9 mouse cellular contexts compared by ENCODE assay signal in the genomic region with DNA sequence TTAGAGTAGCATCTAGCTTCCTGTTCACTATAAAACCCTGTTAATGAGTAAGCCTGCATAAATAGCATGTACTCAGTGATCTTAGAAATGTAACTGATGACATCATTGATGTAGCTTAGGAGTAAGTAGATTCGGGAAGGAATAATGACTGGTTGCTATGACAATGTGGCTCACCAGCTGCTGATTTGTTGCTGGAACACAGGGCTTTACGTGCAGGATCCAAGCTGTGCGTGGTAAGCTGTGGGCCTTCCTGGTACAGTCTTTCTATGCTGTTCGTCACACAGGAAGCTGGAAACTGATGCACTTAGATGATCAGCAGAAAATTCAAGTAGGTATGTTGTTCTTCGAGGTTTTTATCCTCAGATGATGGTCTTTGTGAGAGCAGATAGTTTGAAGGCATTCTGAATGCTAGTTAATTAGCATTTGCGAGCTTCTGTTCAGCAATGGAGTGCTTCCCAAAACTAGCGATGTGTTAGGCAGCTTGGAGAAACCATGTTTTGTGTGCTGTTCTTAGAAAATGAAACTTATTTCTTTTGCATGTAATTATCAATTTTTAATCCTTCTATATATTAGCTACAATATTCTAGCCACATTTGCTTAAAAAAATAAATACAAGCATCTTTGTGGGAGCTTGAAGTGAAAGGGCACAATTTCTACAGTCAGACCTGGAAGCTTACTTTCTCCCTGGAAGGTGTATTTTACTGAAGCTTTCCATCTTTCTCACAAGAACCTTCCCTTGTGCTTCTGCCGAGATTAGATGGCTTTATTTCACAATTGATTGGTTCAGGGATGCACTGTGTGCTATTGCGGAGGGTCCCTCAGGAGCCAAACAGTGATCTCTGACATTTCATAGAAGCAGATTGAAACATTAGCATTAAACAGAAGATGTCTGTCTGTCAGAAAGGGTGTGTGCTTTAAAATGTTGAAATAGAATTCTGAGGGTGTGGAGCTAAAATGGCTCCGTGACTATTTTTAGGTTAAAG. TPM values are rescaled to one million over a fixed set of nuclear protein-coding genes. Genes with fewer than 3 reads are reported as not detected.
DNase-seq lines count a peak whose midpoint lies in the region; ATAC-seq and TF ChIP-seq lines count a peak whose summit lies in the region.
"Had no signal": no experiment of that assay in that cellular context is flagged by ENCODE, and none has a peak within 500 bp of the region (broad histone marks: within the 10 kb centered on the region; RNA-seq: fewer than 3 reads in every experiment).

No protein-coding gene starts in this region.

- no peak overlapping the region for H3K9ac ChIP-seq in embryonic facial prominence, embryonic 14.5 days (ENCODE audit: low read depth, low read length)
- H3K9ac ChIP-seq in intestine, embryonic 15.5 days, result no peak overlapping the region
- H3K9ac ChIP-seq in midbrain, embryonic 14.5 days (replicated peaks; ENCODE audit: low read length), result peak overlapping the region; percentile 38
- H3K9ac ChIP-seq in heart, adult 2 months (ENCODE audit: low read depth, low read length), result no peak overlapping the region
- H3K9ac ChIP-seq in kidney, embryonic 16.5 days (replicated peaks; ENCODE audit: low read length), result no peak overlapping the region
- H3K9ac ChIP-seq in liver, embryonic 12.5 days, result no peak overlapping the region
- H3K9ac ChIP-seq: limb, embryonic 13.5 days had no signal

- peaks cover 3% of the 10 kb centered on the region; the same call in 1 of the 2 replicates for H3K9me3 ChIP-seq in embryonic facial prominence, embryonic 14.5 days (ENCODE audit: control insufficient read depth, low read length)
- H3K9me3 ChIP-seq in intestine, embryonic 15.5 days, result no peaks in the 10 kb centered on the region
- H3K9me3 ChIP-seq in midbrain, embryonic 14.5 days (ENCODE audit: control insufficient read depth, low read length), result no peaks in the 10 kb centered on the region
- 0 out of 2 replicates have a peak, but pooled peaks cover 3% of the 10 kb centered on the region for H3K9me3 ChIP-seq in kidney, embryonic 16.5 days (ENCODE audit: low read length)
- H3K9me3 ChIP-seq in liver, embryonic 12.5 days (replicated peaks), result no peaks in the 10 kb centered on the region

- TF ChIP-seq EP300 in heart, adult 2 months (IDR thresholded peaks at IDR 0.05; ENCODE audit: insufficient read depth, low read depth, low read length), result no peak

- H3K79me2 ChIP-seq in heart, adult 2 months (replicated peaks; ENCODE audit: control insufficient read depth, insufficient read depth, low read length), result no peaks in the 10 kb centered on the region

- peaks cover 4% of the 10 kb centered on the region; the same call in 1 of the 2 replicates for H3K36me3 ChIP-seq in embryonic facial prominence, embryonic 14.5 days (ENCODE audit: control insufficient read depth, insufficient read depth, low read length)
- H3K36me3 ChIP-seq in intestine, embryonic 15.5 days, result 0 out of 2 replicates have a peak, but pooled peaks cover 3% of the 10 kb centered on the region
- H3K36me3 ChIP-seq in midbrain, embryonic 14.5 days (ENCODE audit: control insufficient read depth, insufficient read depth, low read length), result peaks cover 4% of the 10 kb centered on the region; the same call in 1 of the 2 replicates
- no peaks in the 10 kb centered on the region for H3K36me3 ChIP-seq in heart, adult 2 months (ENCODE audit: control insufficient read depth, insufficient read depth, low read length)
- peaks cover 3% of the 10 kb centered on the region for H3K36me3 ChIP-seq in kidney, embryonic 16.5 days (ENCODE audit: insufficient read depth, low read length)
- peaks cover 3% of the 10 kb centered on the region; the same call in 1 of the 2 replicates for H3K36me3 ChIP-seq in liver, embryonic 12.5 days

- intact Hi-C loops in heart, adult 2 months (cut with DNase I), result no loop called here

- H3K27ac ChIP-seq in embryonic facial prominence, embryonic 14.5 days (replicated peaks; ENCODE audit: low read depth, low read length), result peak overlapping the region; percentile 13; the same call in 1 of the 2 replicates
- no peak overlapping the region for H3K27ac ChIP-seq in intestine, embryonic 15.5 days
- H3K27ac ChIP-seq in midbrain, embryonic 14.5 days (replicated peaks; ENCODE audit: low read depth, low read length), result peak overlapping the region; percentile 89
- no peak overlapping the region for H3K27ac ChIP-seq in heart, adult 2 months
- H3K27ac ChIP-seq in kidney, embryonic 16.5 days (ENCODE audit: low read length), result no peak overlapping the region
- no peak overlapping the region for H3K27ac ChIP-seq in liver, embryonic 12.5 days
- H3K27ac ChIP-seq: limb, embryonic 13.5 days had no signal

- no peak overlapping the region for H3K4me2 ChIP-seq in embryonic facial prominence, embryonic 14.5 days (ENCODE audit: low read depth, low read length)
- no peak overlapping the region for H3K4me2 ChIP-seq in intestine, embryonic 15.5 days (replicated peaks)
- H3K4me2 ChIP-seq in midbrain, embryonic 14.5 days (ENCODE audit: low read length), result peak overlapping the region; percentile 54
- no peak overlapping the region for H3K4me2 ChIP-seq in kidney, embryonic 16.5 days (replicated peaks; ENCODE audit: low read depth, low read length)
- H3K4me2 ChIP-seq in liver, embryonic 12.5 days, result no peak overlapping the region
- H3K4me2 ChIP-seq: limb, embryonic 13.5 days had no signal

- peak; percentile 54 to 61 for DNase-seq in cerebellum, adult 18-20 months
- peak; percentile 54 for DNase-seq in embryonic facial prominence, embryonic 14.5 days (ENCODE audit: low spot score)
- DNase-seq in midbrain, embryonic 14.5 days, result peak; percentile 89
- peak; percentile 34 for DNase-seq in thymus, postnatal 14 days
- DNase-seq in heart, adult 2 months, result no peak

- no peak overlapping the region for H3K4me3 ChIP-seq in embryonic facial prominence, embryonic 14.5 days (ENCODE audit: low read depth, low read length)
- no peak overlapping the region for H3K4me3 ChIP-seq in intestine, embryonic 15.5 days (replicated peaks)
- H3K4me3 ChIP-seq in midbrain, embryonic 14.5 days (replicated peaks; ENCODE audit: low read depth, low read length), result peak overlapping the region; percentile 30
- no peak overlapping the region for H3K4me3 ChIP-seq in heart, adult 2 months
- H3K4me3 ChIP-seq in kidney, embryonic 16.5 days (ENCODE audit: low read length), result no peak overlapping the region
- no peak overlapping the region for H3K4me3 ChIP-seq in liver, embryonic 12.5 days
- H3K4me3 ChIP-seq: limb, embryonic 13.5 days had no signal

- TF ChIP-seq CTCF in heart, adult 2 months (IDR thresholded peaks at IDR 0.05), result no peak

- no peaks in the 10 kb centered on the region for H3K27me3 ChIP-seq in embryonic facial prominence, embryonic 14.5 days (replicated peaks; ENCODE audit: control insufficient read depth, insufficient read depth, low read length)
- no peaks in the 10 kb centered on the region for H3K27me3 ChIP-seq in intestine, embryonic 15.5 days (replicated peaks)
- no peaks in the 10 kb centered on the region for H3K27me3 ChIP-seq in midbrain, embryonic 14.5 days (ENCODE audit: control insufficient read depth, insufficient read depth, low read length)
- H3K27me3 ChIP-seq in heart, adult 2 months (ENCODE audit: control insufficient read depth, insufficient read depth, low read length), result no peaks in the 10 kb centered on the region
- H3K27me3 ChIP-seq in kidney, embryonic 16.5 days (ENCODE audit: insufficient read depth, low read length), result no peaks in the 10 kb centered on the region
- H3K27me3 ChIP-seq in liver, embryonic 12.5 days (replicated peaks), result no peaks in the 10 kb centered on the region
- H3K27me3 ChIP-seq: limb, embryonic 13.5 days had no signal

- ATAC-seq in embryonic facial prominence, embryonic 14.5 days (ENCODE audit: low read depth), result peak; percentile 75; the same call in 1 of the 2 replicates
- ATAC-seq in intestine, embryonic 15.5 days, result peak; percentile 75
- peak; percentile 94 for ATAC-seq in midbrain, embryonic 14.5 days (ENCODE audit: low FRiP score, low TSS enrichment)
- ATAC-seq in kidney, embryonic 16.5 days (ENCODE audit: low FRiP score, low TSS enrichment), result no peak
- ATAC-seq in liver, embryonic 12.5 days, result no peak

- H3K4me1 ChIP-seq in embryonic facial prominence, embryonic 14.5 days (ENCODE audit: control insufficient read depth, insufficient read depth, low read length), result no peaks in the 10 kb centered on the region
- no peaks in the 10 kb centered on the region for H3K4me1 ChIP-seq in intestine, embryonic 15.5 days (replicated peaks)
- peaks cover 13% of the 10 kb centered on the region; the same call in 1 of the 2 replicates for H3K4me1 ChIP-seq in midbrain, embryonic 14.5 days (ENCODE audit: control insufficient read depth, insufficient read depth, low read length)
- H3K4me1 ChIP-seq in heart, adult 2 months (ENCODE audit: control insufficient read depth, insufficient read depth, low read length), result no peaks in the 10 kb centered on the region
- H3K4me1 ChIP-seq in kidney, embryonic 16.5 days (ENCODE audit: insufficient read depth, low read length), result no peaks in the 10 kb centered on the region
- H3K4me1 ChIP-seq in liver, embryonic 12.5 days, result no peaks in the 10 kb centered on the region

- WGBS in embryonic facial prominence, embryonic 14.5 days, result 60% methylated on average over 10 of the region's 10 CpGs
- 65% methylated on average over 10 of the region's 10 CpGs for WGBS in intestine, embryonic 15.5 days
- 24% methylated on average over 10 of the region's 10 CpGs for WGBS in midbrain, embryonic 14.5 days
- 74% methylated on average over 10 of the region's 10 CpGs for WGBS in heart, adult 2 months
- 67% methylated on average over 10 of the region's 10 CpGs for WGBS in kidney, embryonic 16.5 days
- WGBS in liver, embryonic 12.5 days (ENCODE audit: insufficient replicate concordance), result 71% methylated on average over 10 of the region's 10 CpGs

- no peak for TF ChIP-seq POLR2A in heart, adult 2 months (IDR thresholded peaks at IDR 0.05; ENCODE audit: insufficient read depth, low read depth, low read length)

RNA-seq across cellular contexts. Expression of gene Gm42669, which starts 9.6 kb away (rescaled TPM):
- 0.28 and 0.32 TPM in 2 replicates for polyA plus RNA-seq in embryonic facial prominence, embryonic 14.5 days (2014; fragmentation: Nextera tagmentation; extraction: Ambion mirVana)
- 0.04 and 0.24 TPM in 2 replicates for polyA plus RNA-seq in intestine, embryonic 15.5 days (2015; fragmentation: Nextera tagmentation; extraction: Ambion mirVana)
- 0.84 and 0.89 TPM in 2 replicates for polyA plus RNA-seq in midbrain, embryonic 14.5 days (2014; fragmentation: Nextera tagmentation; extraction: Ambion mirVana)
- not detected for total RNA-seq in heart, adult 2 months (2021)
- 0.03 and 0.08 TPM in 2 replicates for polyA plus RNA-seq in heart, adult 2 months (2012; rRNA removed)
- polyA plus RNA-seq in kidney, embryonic 16.5 days (2015; fragmentation: Nextera tagmentation; extraction: Ambion mirVana), result 0.41 and 0.62 TPM in 2 replicates
- 0.06 TPM in 1 of 2 replicates, not detected in the other for polyA plus RNA-seq in liver, embryonic 12.5 days (2016; fragmentation: Nextera tagmentation; extraction: Ambion mirVana)

RNA-seq across cellular contexts. Expression of gene 1700028K03Rik, which starts 36.7 kb away (rescaled TPM):
- 0.09 and 0.33 TPM in 2 replicates for polyA plus RNA-seq in embryonic facial prominence, embryonic 14.5 days (2014; fragmentation: Nextera tagmentation; extraction: Ambion mirVana)
- polyA plus RNA-seq in intestine, embryonic 15.5 days (2015; fragmentation: Nextera tagmentation; extraction: Ambion mirVana), result 0.05 and 0.21 TPM in 2 replicates
- 0.17 and 0.28 TPM in 2 replicates for polyA plus RNA-seq in midbrain, embryonic 14.5 days (2014; fragmentation: Nextera tagmentation; extraction: Ambion mirVana)
- not detected for total RNA-seq in heart, adult 2 months (2021)
- 0.23 TPM in 1 of 2 replicates, not detected in the other for polyA plus RNA-seq in heart, adult 2 months (2012; rRNA removed)
- polyA plus RNA-seq in kidney, embryonic 16.5 days (2015; fragmentation: Nextera tagmentation; extraction: Ambion mirVana), result 0.09 and 0.12 TPM in 2 replicates
- polyA plus RNA-seq in liver, embryonic 12.5 days (2016; fragmentation: Nextera tagmentation; extraction: Ambion mirVana), result 0.17 TPM in 2 replicates

Comparison
In these comparisons a context has a peak if more than half of its experiments do, and no peak if none do; other contexts are left out.
1. DNase-seq: peak in cerebellum, adult 18-20 months (2 of 2), embryonic facial prominence, embryonic 14.5 days (single experiment), midbrain, embryonic 14.5 days (single experiment) and thymus, postnatal 14 days (single experiment); none in heart, adult 2 months (0 of 2).
2. ATAC-seq: peak in embryonic facial prominence, embryonic 14.5 days (single experiment), intestine, embryonic 15.5 days (single experiment) and midbrain, embryonic 14.5 days (single experiment); none in kidney, embryonic 16.5 days (single experiment) and liver, embryonic 12.5 days (single experiment).
3. H3K27ac ChIP-seq: peak in embryonic facial prominence, embryonic 14.5 days (single experiment) and midbrain, embryonic 14.5 days (single experiment); none in intestine, embryonic 15.5 days (single experiment), heart, adult 2 months (single experiment), kidney, embryonic 16.5 days (single experiment) and liver, embryonic 12.5 days (single experiment).